Mouse (Mus musculus): ENCODE data around the gene Nebl. TPM values are rescaled to one million over a fixed set of nuclear protein-coding genes. Genes with fewer than 3 reads are reported as not detected.

The Nebl gene
- total RNA-seq, 2 experiments from 2014 or later: 129 to 140 TPM

GRCm38 (mm10) chr2:17642770-17643169 is 88.5 kb downstream of the Nebl start:
- no peak for DNase-seq (ENCODE audit: low spot score in 2 of 2)

GRCm38 (mm10) chr2:17640861-17641260 is 90.4 kb downstream of the Nebl start:
- DNase-seq (ENCODE audit: low spot score in 2 of 2): no peak

GRCm38 (mm10) chr2:17638631-17639030 is 92.6 kb downstream of the Nebl start:
- DNase-seq (ENCODE audit: low spot score in 2 of 2): peak in 1 of 2 experiments; percentile 26

GRCm38 (mm10) chr2:17623931-17624330 is 107.3 kb downstream of the Nebl start:
- no peak for DNase-seq (ENCODE audit: low spot score in 2 of 2)

GRCm38 (mm10) chr2:17610259-17610658 is 121.0 kb downstream of the Nebl start:
- DNase-seq (ENCODE audit: low spot score in 2 of 2): no peak

- no peak for DNase-seq (ENCODE audit: low spot score in 2 of 2)
Observed at GRCm38 (mm10) chr2:17603573-17603972, 127.7 kb downstream of the Nebl start.

- DNase-seq (ENCODE audit: low spot score in 2 of 2): no peak
Observed at GRCm38 (mm10) chr2:17600652-17601051, 130.6 kb downstream of the Nebl start.

- no peak for DNase-seq (ENCODE audit: low spot score in 2 of 2)
Observed at GRCm38 (mm10) chr2:17599860-17600259, 131.4 kb downstream of the Nebl start.

- DNase-seq (ENCODE audit: low spot score in 2 of 2): no peak
Observed at GRCm38 (mm10) chr2:17597932-17598331, 133.3 kb downstream of the Nebl start.

GRCm38 (mm10) chr2:17589669-17590068 is 141.6 kb downstream of the Nebl start:
- no peak for DNase-seq (ENCODE audit: low spot score in 2 of 2)

GRCm38 (mm10) chr2:17585329-17585992 is 145.8 kb downstream of the Nebl start:
- DNase-seq (ENCODE audit: low spot score in 2 of 2): no peak

GRCm38 (mm10) chr2:17575648-17576047 is 155.6 kb downstream of the Nebl start:
- DNase-seq (ENCODE audit: low spot score in 2 of 2): no peak

GRCm38 (mm10) chr2:17571716-17572115 is 159.5 kb downstream of the Nebl start:
- no peak for DNase-seq (ENCODE audit: low spot score in 2 of 2)

GRCm38 (mm10) chr2:17558889-17559742 is 172.1 kb downstream of the Nebl start:
- no peak for DNase-seq (ENCODE audit: low spot score in 2 of 2)

GRCm38 (mm10) chr2:17549895-17550558 is 181.2 kb downstream of the Nebl start:
- no peak for DNase-seq (ENCODE audit: low spot score in 2 of 2)

- DNase-seq (ENCODE audit: low spot score in 2 of 2): peak in 1 of 2 experiments; percentile 24
Observed at GRCm38 (mm10) chr2:17546354-17546948, 184.8 kb downstream of the Nebl start.

- DNase-seq (ENCODE audit: low spot score in 2 of 2): no peak
Observed at GRCm38 (mm10) chr2:17539737-17540136, 191.5 kb downstream of the Nebl start.

GRCm38 (mm10) chr2:17538493-17538892 is 192.8 kb downstream of the Nebl start:
- DNase-seq (ENCODE audit: low spot score in 2 of 2): peak; percentile 55 to 80

- DNase-seq (ENCODE audit: low spot score in 2 of 2): no peak
Observed at GRCm38 (mm10) chr2:17531355-17532105, 199.7 kb downstream of the Nebl start.

GRCm38 (mm10) chr2:17525739-17526526 is 205.3 kb downstream of the Nebl start:
- no peak for DNase-seq (ENCODE audit: low spot score in 2 of 2)

All from layer of hippocampus, postnatal 14 days (tissue).